Mouse (Mus musculus) A20 (cell line): Measurements from ENCODE around the gene Pds5b.
"Not testable (repeated sequence)": the region's sequence is repeated elsewhere in the genome, so short reads cannot be mapped to it uniquely, and the experiment has no call there.

ENCODE experiments used
- DNase-seq: peaks from one replicate; pipeline ENCODE4 v3.0.0-alpha.2; 2011; ENCODE audit warnings: low read depth, low spot score

Pds5b gene

DNA sequence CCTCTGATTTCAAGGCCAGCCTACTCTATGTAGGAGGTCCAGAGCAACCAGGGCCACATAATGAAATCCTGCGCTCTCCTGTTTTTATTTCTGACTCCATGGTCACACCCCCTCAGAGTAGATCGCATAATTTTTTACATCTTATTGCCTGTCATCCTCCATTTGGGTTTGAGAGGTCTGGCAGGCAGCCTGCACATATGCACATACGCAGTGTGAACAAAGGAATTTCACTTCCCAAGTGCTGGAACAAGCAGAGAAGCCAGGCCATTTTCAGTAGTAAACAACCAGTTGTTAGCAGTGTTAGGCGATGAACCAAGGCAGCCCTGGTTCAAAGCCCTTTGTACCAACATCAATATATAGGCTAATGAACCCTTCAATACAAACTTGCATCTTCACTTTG, 147.6 kb downstream of the Pds5b start:
- DNase-seq: no peak

GRCm38 (mm10) chr5:150822781-150823180, 149.2 kb downstream of the Pds5b start:
- no peak for DNase-seq

DNA sequence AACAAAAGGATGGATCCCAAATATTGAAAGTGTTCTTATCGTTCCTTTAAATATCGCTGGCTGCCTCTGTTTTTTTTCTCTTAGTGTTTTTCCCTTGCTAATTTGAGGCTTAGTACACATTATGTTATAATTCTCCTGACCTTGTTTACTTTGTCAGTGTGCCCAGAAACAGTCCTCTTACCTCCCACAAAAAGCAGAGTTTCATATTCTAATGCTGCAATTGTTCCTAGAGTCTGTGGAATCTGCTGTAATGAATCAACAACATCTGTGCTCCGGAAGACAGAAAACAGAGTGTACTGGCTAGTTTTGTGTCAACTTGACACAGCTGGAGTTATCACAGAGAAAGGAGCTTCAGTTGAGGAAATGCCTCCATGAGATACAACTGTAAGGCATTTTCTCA, 149.8 kb downstream of the Pds5b start:
- DNase-seq: no peak

GRCm38 (mm10) chr5:150829499-150829898, 156.0 kb downstream of the Pds5b start:
- DNase-seq: no peak

GRCm38 (mm10) chr5:150830718-150831117, 157.2 kb downstream of the Pds5b start:
- DNase-seq: no peak

DNA sequence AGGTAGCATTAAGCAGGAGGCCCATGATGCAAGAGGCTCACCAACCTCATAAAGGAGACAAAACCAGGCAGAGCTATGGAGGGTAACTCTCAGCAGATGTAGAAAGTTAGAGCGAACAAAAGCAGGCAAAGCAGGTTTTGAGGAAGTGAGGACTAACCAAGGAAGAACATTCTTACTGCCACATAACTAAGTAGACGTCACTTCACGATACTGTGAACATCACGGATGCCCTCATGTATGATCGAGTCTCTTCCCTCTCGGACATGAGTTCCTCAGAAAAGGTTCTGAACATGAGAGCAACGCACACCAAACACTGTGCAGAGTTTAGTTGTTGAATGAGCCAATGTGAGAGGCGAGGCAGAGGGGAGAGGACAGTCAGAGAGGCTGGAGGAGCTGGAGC, 163.2 kb downstream of the Pds5b start:
- DNase-seq: peak; percentile 60

GRCm38 (mm10) chr5:150839688-150840541, 166.4 kb downstream of the Pds5b start:
- peak; percentile 17 for DNase-seq

- DNase-seq: no peak
Measured at GRCm38 (mm10) chr5:150840596-150840995, 167.1 kb downstream of the Pds5b start.

DNA sequence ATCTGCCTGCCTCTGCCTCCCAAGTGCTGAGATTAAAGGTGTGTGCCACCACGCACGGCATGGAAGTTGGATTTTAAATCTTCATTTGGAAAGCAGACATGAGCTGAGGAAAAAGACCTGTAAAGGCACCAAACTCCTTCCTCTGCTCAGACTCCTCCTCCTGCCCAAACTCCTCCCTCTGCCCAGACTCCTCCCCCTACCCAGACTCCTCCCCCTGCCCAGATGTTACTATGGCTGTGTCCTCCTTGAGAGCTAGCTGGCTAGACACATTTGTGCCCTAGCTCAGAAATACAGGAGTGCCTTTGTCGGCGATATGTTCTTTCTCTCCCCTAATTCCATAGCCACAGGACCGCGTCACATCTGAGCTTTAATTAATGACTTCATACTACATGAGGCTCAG, 172.4 kb downstream of the Pds5b start:
- DNase-seq: peak; percentile 22

GRCm38 (mm10) chr5:150850821-150851220, 177.3 kb downstream of the Pds5b start:
- DNase-seq: no peak

- DNase-seq: not testable (repeated sequence)
Measured at GRCm38 (mm10) chr5:150852097-150852496, 178.6 kb downstream of the Pds5b start.

DNA sequence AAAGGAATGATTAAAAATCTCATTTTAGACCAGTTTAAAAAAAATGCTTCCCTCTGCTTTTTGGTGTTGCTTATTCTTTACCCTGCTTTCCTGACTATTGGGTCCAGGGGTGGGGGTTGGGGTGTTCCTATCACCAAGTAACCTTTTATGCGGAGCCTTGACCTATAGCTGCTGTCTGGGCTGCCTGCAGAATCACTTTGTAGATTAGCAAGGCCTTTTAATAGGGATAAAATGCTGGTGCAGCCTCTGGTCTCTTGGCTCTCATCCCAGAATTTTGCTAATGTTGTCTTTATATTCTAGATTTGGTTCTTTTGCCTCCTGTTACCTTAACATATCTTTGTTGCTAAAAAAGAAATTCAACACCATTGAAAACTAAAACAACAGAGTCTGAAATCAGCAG, 181.0 kb downstream of the Pds5b start:
- no peak for DNase-seq

GRCm38 (mm10) chr5:150859642-150860194, 186.2 kb downstream of the Pds5b start:
- no peak for DNase-seq
